Mouse (Mus musculus): ENCODE measurements around the gene Enc1. TPM values are rescaled to one million over a fixed set of nuclear protein-coding genes. Genes with fewer than 3 reads are reported as not detected.

Gene Enc1
- total RNA-seq (2014; rRNA removed) (423 and 513 TPM in 2 replicates), polyA plus RNA-seq (2015; fragmentation: Nextera tagmentation; extraction: Ambion mirVana) (76.8 and 80.3 TPM in 2 replicates)

GRCm38 (mm10) chr13:97240965-97241786 lies at the start of gene Enc1:
TSS of gene Enc1 (plus strand) at chr13:97241105.
- ATAC-seq (peak; percentile 88), DNase-seq (peak; percentile 96)
- Histone ChIP-seq H3K4me3 (ENCODE audit: low read depth, low read length) (peak within 1 kb of the TSS; percentile 77), H3K9ac (peak within 1 kb of the TSS; percentile 87), H3K9me3 (ENCODE audit: low read length) (no peaks in the 10 kb centered on the region), H3K4me1 (ENCODE audit: insufficient read depth) (peaks cover 22% of the 10 kb centered on the region), H3K27me3 (ENCODE audit: insufficient read depth, low read length) (no peaks in the 10 kb centered on the region), H3K36me3 (ENCODE audit: insufficient read depth) (peaks cover 12% of the 10 kb centered on the region), H3K27ac (ENCODE audit: low read depth, low read length) (peak within 1 kb of the TSS; percentile 98), H3K4me2 (ENCODE audit: low read depth) (peak within 1 kb of the TSS; percentile 82)
- 3% methylated on average over 75 of the region's 89 CpGs for WGBS
- TF ChIP-seq CTCF (IDR thresholded peaks at IDR 0.05; ENCODE audit: low read depth), result peak; percentile 76

- WGBS, result 73% methylated on average over 11 of the region's 11 CpGs
- DNase-seq (no peak), ATAC-seq (no peak)
- H3K4me1 ChIP-seq (ENCODE audit: insufficient read depth), result no peaks in the 10 kb centered on the region
- H3K4me2 ChIP-seq (ENCODE audit: low read depth), result no peak overlapping the region
- H3K9ac ChIP-seq, result no peak overlapping the region
- no peaks in the 10 kb centered on the region for H3K27me3 ChIP-seq (ENCODE audit: insufficient read depth, low read length)
- no peaks in the 10 kb centered on the region for H3K9me3 ChIP-seq (ENCODE audit: low read length)
- no peaks in the 10 kb centered on the region for H3K36me3 ChIP-seq (ENCODE audit: insufficient read depth)
- H3K4me3 ChIP-seq (ENCODE audit: low read depth, low read length), result no peak overlapping the region
- TF ChIP-seq CTCF (IDR thresholded peaks at IDR 0.05; ENCODE audit: low read depth), result no peak
- H3K27ac ChIP-seq (ENCODE audit: low read depth, low read length), result no peak overlapping the region
Observed at GRCm38 (mm10) chr13:97192649-97193048, 48.3 kb upstream of the Enc1 start.

GRCm38 (mm10) chr13:97193420-97193819 lies 47.5 kb upstream of the Enc1 start:
- 24% methylated on average over 7 of the region's 7 CpGs for WGBS

GRCm38 (mm10) chr13:97196186-97196924 lies 44.5 kb upstream of the Enc1 start:
- WGBS, result 51% methylated on average over 12 of the region's 12 CpGs
- no peak overlapping the region for H3K27ac ChIP-seq (ENCODE audit: low read depth, low read length)
- DNase-seq (no peak), ATAC-seq (no peak)
- H3K9ac ChIP-seq, result no peak overlapping the region
- TF ChIP-seq CTCF (IDR thresholded peaks at IDR 0.05; ENCODE audit: low read depth), result no peak
- no peaks in the 10 kb centered on the region for H3K9me3 ChIP-seq (ENCODE audit: low read length)
- no peak overlapping the region for H3K4me2 ChIP-seq (ENCODE audit: low read depth)
- H3K4me3 ChIP-seq (ENCODE audit: low read depth, low read length), result no peak overlapping the region
- no peaks in the 10 kb centered on the region for H3K27me3 ChIP-seq (ENCODE audit: insufficient read depth, low read length)
- no peaks in the 10 kb centered on the region for H3K4me1 ChIP-seq (ENCODE audit: insufficient read depth)
- H3K36me3 ChIP-seq (ENCODE audit: insufficient read depth), result no peaks in the 10 kb centered on the region

More at GRCm38 (mm10) chr13:97193420-97193819, 47.5 kb upstream of the Enc1 start:
- ATAC-seq, result peak; percentile 58
- Histone ChIP-seq H3K27me3 (ENCODE audit: insufficient read depth, low read length) (no peaks in the 10 kb centered on the region), H3K4me3 (ENCODE audit: low read depth, low read length) (no peak overlapping the region), H3K4me1 (ENCODE audit: insufficient read depth) (no peaks in the 10 kb centered on the region), H3K9me3 (ENCODE audit: low read length) (no peaks in the 10 kb centered on the region), H3K36me3 (ENCODE audit: insufficient read depth) (no peaks in the 10 kb centered on the region), H3K4me2 (ENCODE audit: low read depth) (no peak overlapping the region), H3K27ac (ENCODE audit: low read depth, low read length) (no peak overlapping the region), H3K9ac (no peak overlapping the region)
- TF ChIP-seq CTCF (IDR thresholded peaks at IDR 0.05; ENCODE audit: low read depth), result no peak
- peak; percentile 84 for DNase-seq

GRCm38 (mm10) chr13:97196925-97197218 lies 44.0 kb upstream of the Enc1 start:
- no peak overlapping the region for H3K4me3 ChIP-seq (ENCODE audit: low read depth, low read length)
- H3K4me1 ChIP-seq (ENCODE audit: insufficient read depth), result no peaks in the 10 kb centered on the region
- WGBS, result 39% methylated on average over 2 of the region's 2 CpGs
- no peak for TF ChIP-seq CTCF (IDR thresholded peaks at IDR 0.05; ENCODE audit: low read depth)
- no peaks in the 10 kb centered on the region for H3K9me3 ChIP-seq (ENCODE audit: low read length)
- H3K4me2 ChIP-seq (ENCODE audit: low read depth), result no peak overlapping the region
- H3K27me3 ChIP-seq (ENCODE audit: insufficient read depth, low read length), result no peaks in the 10 kb centered on the region
- ATAC-seq (no peak), DNase-seq (no peak)
- no peak overlapping the region for H3K27ac ChIP-seq (ENCODE audit: low read depth, low read length)
- no peaks in the 10 kb centered on the region for H3K36me3 ChIP-seq (ENCODE audit: insufficient read depth)
- no peak overlapping the region for H3K9ac ChIP-seq

- Histone ChIP-seq H3K4me2 (ENCODE audit: low read depth) (peak within 1 kb of the TSS; percentile 90), H3K27ac (ENCODE audit: low read depth, low read length) (no peak within 1 kb of the TSS), H3K4me1 (ENCODE audit: insufficient read depth) (no peaks in the 10 kb centered on the region), H3K36me3 (ENCODE audit: insufficient read depth) (no peaks in the 10 kb centered on the region), H3K4me3 (ENCODE audit: low read depth, low read length) (peak within 1 kb of the TSS; percentile 60), H3K9ac (peak within 1 kb of the TSS; percentile 69), H3K27me3 (ENCODE audit: insufficient read depth, low read length) (no peaks in the 10 kb centered on the region), H3K9me3 (ENCODE audit: low read length) (no peaks in the 10 kb centered on the region)
- TF ChIP-seq CTCF (IDR thresholded peaks at IDR 0.05; ENCODE audit: low read depth), result peak; percentile 53
- DNase-seq (peak; percentile 66), ATAC-seq (peak; percentile 91)
- under 1% methylated on average over 45 of the region's 45 CpGs for whole genome bisulfite sequencing
Observed at GRCm38 (mm10) chr13:97197932-97198562, 42.9 kb upstream of the Enc1 start, which contains the start of gene Hexb. TSS of gene Hexb (minus strand) at chr13:97198357.
